Mouse (Mus musculus): ENCODE measurements around the gene Ly6g6e. TPM values are rescaled to one million over a fixed set of nuclear protein-coding genes. Genes with fewer than 3 reads are reported as not detected.

Gene Ly6g6e
- polyA plus RNA-seq, 1 experiment, result 1.2 TPM

DNA sequence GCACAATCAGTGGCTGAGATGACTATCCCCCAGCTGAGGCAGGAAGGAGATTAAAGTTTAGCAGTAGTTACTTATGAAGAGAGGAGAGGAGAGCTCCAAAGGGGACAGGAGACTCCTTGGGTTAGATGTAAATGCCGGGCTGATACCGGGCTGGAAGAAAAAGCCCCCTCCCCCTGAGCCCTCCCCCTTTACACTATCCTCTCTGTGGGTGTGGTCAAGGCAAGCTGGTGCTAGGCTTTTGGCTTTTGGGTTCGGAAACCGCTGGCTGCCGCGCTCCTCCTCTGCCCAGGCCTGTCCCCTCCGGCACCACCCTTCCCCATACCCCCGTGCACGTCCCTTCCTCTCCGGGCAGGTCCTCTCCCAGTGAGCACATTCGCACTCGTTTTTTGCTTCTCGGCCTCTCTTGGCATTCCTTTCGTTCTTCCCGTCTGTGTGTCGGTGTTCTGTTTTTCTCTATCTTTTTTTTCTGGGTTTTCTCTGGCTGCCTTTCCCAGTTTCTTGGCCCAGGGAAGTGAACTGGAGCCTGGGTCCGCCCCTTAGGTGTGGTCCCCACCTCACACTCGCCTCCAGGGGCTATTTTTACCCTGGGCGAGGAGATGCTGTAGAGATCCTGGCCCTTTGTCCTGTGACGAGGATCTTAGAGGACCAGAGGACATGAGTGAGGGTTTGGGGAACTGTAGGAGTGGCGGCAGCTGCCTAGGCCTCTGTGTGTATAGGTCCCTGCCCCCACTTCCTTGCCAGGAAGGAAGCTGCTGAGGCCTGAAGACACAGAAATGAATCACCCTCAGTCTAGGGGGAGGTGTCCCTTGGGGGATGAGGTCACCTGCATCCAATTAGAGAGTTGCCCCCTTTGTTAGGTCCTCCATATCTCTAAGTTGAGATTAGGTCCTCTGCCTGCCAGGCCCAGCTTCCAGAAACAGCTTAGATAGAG is 25.3 kb upstream of the Ly6g6e start:
- DNase-seq (ENCODE audit: low read depth), result peak; percentile 84

DNA sequence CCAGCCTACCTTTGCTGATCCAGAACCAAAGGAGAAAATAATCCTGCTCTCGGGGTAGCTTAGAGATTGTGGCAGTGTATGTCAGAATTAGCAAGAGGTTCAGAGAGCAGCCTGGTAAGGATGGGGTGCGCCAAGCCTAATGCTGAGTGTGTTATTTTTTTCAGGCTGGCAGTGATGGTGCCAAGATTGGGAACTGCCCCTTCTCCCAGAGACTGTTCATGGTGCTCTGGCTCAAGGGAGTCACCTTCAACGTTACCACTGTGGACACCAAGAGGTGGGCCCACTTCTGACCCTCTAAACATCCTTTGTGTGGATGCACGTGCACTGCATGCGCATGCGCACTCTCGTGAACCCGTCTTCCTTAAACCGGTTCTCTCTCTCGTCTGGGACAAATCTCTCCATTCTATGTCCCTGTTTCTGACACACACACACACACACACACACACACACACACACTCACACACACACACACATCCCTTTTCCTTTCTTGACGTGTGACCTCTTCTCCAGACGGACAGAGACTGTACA is 24.4 kb upstream of the Ly6g6e start:
- no peak for DNase-seq (ENCODE audit: low read depth)
- no peak for TF ChIP-seq POLR2A (IDR thresholded peaks at IDR 0.05; ENCODE audit: borderline replicate concordance, extremely low read depth, insufficient read depth, insufficient read length, poor library complexity, severe bottlenecking)

More for the DNA sequence above, 25.3 kb upstream of the Ly6g6e start:
- no peak for TF ChIP-seq POLR2A (IDR thresholded peaks at IDR 0.05; ENCODE audit: borderline replicate concordance, extremely low read depth, insufficient read depth, insufficient read length, poor library complexity, severe bottlenecking)
- no peak for TF ChIP-seq CTCF (IDR thresholded peaks at IDR 0.05; ENCODE audit: borderline replicate concordance, extremely low read depth, insufficient read depth, insufficient read length)

DNA sequence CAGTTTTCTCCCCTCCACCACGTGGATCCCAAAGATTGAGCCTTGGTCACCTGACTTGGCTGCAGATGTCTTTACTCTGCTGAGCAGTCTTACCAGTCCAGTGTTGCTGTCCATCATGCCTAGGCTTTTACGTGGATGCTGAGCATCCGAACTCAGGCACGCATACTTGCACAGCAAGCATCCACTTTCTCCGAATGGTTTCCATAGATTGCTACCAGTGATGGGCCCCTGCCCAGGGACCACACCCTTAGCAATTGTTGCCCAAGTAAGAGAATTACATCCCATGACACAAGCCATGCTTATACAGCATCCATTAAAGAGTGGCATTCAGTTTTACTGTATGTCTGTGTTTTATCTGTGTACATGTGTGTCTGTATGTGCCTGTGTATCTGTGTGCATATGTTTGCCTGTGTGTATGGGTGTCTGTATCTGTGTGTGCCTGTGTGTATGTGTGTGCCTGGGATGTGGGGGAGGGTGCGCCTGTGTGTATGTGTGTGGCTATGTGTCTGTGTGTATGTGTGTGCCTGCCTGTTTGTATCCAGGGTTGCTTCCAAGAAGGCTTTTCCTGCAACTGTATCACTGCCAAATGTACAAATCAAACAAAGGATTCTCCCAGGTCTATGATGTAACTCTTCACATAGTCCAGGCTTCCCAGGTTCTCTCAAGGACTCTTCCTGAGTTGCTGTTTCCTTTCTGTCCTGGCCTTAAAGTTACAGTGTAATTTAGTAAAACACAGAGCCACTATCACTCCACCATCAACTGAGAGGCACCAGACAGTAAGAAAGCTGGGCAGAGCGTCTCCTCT is 20.8 kb upstream of the Ly6g6e start:
- DNase-seq (ENCODE audit: low read depth), result no peak
- TF ChIP-seq POLR2A (IDR thresholded peaks at IDR 0.05; ENCODE audit: borderline replicate concordance, extremely low read depth, insufficient read depth, insufficient read length, poor library complexity, severe bottlenecking) (no peak), CTCF (IDR thresholded peaks at IDR 0.05; ENCODE audit: borderline replicate concordance, extremely low read depth, insufficient read depth, insufficient read length) (no peak)

- no peak for DNase-seq (ENCODE audit: low read depth)
- TF ChIP-seq CTCF (IDR thresholded peaks at IDR 0.05; ENCODE audit: borderline replicate concordance, extremely low read depth, insufficient read depth, insufficient read length) (no peak), POLR2A (IDR thresholded peaks at IDR 0.05; ENCODE audit: borderline replicate concordance, extremely low read depth, insufficient read depth, insufficient read length, poor library complexity, severe bottlenecking) (no peak)
Measured at GRCm38 (mm10) chr17:35057090-35057489, 19.6 kb upstream of the Ly6g6e start.

DNA sequence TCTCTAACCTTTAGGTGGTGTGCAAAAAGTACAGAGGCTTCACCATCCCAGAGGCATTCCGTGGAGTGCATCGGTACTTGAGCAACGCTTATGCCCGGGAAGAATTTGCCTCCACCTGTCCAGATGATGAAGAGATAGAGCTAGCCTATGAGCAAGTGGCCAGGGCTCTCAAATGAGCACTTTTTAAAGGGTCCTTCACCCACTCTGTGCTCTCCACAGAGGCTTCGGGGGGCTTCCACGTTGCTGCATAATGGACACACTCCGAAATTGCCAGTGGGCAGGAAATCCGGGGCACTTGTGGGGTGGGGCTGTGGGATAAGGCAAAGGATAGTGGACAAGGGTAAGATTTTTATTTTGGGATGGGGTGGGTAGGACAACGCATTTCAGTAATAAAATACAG is 18.4 kb upstream of the Ly6g6e start:
- no peak for TF ChIP-seq POLR2A (IDR thresholded peaks at IDR 0.05; ENCODE audit: borderline replicate concordance, extremely low read depth, insufficient read depth, insufficient read length, poor library complexity, severe bottlenecking)
- no peak for TF ChIP-seq CTCF (IDR thresholded peaks at IDR 0.05; ENCODE audit: borderline replicate concordance, extremely low read depth, insufficient read depth, insufficient read length)
- DNase-seq (ENCODE audit: low read depth), result no peak

DNA sequence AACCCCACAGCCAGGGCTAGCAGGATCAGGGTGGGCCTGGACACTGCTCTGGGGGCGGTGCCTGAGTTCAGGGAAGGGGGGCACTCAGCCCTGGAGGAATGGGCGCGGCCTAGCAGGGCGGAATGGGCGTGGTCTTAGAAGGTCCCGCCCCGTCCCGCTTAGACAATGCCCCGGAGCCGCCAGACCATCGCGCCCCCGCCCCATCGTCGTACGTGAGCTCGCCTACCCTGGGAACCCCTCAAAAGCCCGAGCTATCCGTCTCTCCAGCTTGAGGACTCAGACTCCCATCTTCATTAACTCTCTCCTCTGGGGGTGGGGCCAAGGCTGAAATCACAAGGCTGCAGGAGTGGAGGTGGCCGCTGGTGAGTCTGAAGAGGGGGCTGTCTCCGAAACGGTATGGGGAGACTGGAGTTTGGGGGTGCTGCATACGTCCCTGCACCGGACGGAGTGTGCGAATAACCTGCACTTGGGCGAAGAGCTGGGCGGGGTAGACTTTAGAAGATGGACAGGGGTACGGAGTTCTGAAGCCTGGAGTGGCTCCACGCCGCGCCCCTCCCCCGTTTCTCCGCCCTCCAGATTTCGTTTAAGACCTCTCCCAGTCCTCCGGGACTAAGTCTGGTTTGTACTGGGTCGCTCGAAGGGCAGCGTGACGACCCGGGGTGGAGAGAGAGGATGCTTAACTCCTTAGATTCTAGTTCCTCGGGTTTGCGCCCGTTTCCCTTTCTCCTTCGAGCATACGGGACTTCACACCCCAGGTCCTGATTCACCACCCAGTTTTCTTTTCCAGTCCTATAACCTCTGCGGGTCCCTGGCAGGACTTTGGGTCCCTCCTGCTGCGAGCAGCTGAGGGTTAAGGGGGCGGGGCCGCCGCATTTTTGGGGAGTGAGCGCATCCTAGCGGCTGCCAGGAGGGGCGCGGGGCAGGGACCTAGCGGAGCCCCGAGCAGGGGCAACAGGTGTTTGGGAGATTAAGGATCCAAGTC is 17.5 kb upstream of the Ly6g6e start, which contains the start of gene Ddah2:
Gene Ddah2, plus strand, starts transcription at position 125 of the 982 bp plus-strand sequence.
- peak; percentile 33; the same call in 1 of the 2 replicates for TF ChIP-seq POLR2A (IDR thresholded peaks at IDR 0.05; ENCODE audit: borderline replicate concordance, extremely low read depth, insufficient read depth, insufficient read length, poor library complexity, severe bottlenecking)
- peak; percentile 74 for TF ChIP-seq CTCF (IDR thresholded peaks at IDR 0.05; ENCODE audit: borderline replicate concordance, extremely low read depth, insufficient read depth, insufficient read length)
- DNase-seq (ENCODE audit: low read depth), result peak; percentile 97

GRCm38 (mm10) chr17:35060071-35060470 is 16.6 kb upstream of the Ly6g6e start:
- TF ChIP-seq POLR2A (IDR thresholded peaks at IDR 0.05; ENCODE audit: borderline replicate concordance, extremely low read depth, insufficient read depth, insufficient read length, poor library complexity, severe bottlenecking) (no peak), CTCF (IDR thresholded peaks at IDR 0.05; ENCODE audit: borderline replicate concordance, extremely low read depth, insufficient read depth, insufficient read length) (no peak)
- no peak for DNase-seq (ENCODE audit: low read depth)

- TF ChIP-seq POLR2A (IDR thresholded peaks at IDR 0.05; ENCODE audit: borderline replicate concordance, extremely low read depth, insufficient read depth, insufficient read length, poor library complexity, severe bottlenecking) (no peak), CTCF (IDR thresholded peaks at IDR 0.05; ENCODE audit: borderline replicate concordance, extremely low read depth, insufficient read depth, insufficient read length) (no peak)
- no peak for DNase-seq (ENCODE audit: low read depth)
Measured at GRCm38 (mm10) chr17:35060737-35061297, 15.9 kb upstream of the Ly6g6e start.

DNA sequence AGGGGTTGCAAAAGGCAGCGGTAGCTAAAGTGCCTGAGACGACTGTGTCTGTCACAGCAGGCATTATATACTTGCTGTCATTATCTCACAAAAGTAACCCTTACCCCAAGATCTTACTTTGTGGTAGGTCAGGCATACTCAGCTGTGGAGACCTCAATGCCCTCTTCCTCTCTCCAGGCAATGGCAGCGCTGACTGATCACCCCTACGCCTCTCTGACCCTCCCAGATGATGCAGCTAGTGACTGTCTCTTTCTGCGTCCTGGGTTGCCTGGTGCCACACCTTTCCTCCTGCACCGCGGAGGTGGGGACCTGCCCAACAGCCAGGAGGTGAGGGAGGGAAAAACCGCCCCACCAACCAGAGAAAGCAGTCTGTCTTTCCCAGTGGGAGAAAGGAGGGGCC is 15.4 kb upstream of the Ly6g6e start:
- no peak for DNase-seq (ENCODE audit: low read depth)

DNA sequence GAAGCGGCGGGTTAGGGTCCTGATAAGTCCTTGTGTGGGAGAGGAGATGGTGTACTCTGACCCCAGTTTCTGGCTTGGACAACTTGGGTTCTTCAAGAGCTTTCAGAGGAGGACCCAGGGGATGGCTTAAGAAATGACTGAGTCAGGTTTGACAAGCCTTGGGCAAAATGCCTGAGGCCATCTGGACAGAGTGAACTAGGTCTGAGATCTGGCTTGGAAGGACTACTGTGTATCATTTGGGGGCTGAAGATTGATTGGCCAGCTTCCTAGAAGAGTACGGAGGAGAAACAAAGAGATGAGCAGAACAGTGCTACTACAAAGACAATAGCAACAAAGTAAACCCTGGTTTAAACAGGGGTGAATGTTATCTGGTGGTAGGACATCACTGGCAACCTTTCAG is 13.2 kb upstream of the Ly6g6e start:
- TF ChIP-seq CTCF (IDR thresholded peaks at IDR 0.05; ENCODE audit: borderline replicate concordance, extremely low read depth, insufficient read depth, insufficient read length), result no peak
- no peak for DNase-seq (ENCODE audit: low read depth)

More for the DNA sequence above, 15.4 kb upstream of the Ly6g6e start:
- no peak for TF ChIP-seq CTCF (IDR thresholded peaks at IDR 0.05; ENCODE audit: borderline replicate concordance, extremely low read depth, insufficient read depth, insufficient read length)
- TF ChIP-seq POLR2A (IDR thresholded peaks at IDR 0.05; ENCODE audit: borderline replicate concordance, extremely low read depth, insufficient read depth, insufficient read length, poor library complexity, severe bottlenecking), result no peak

Measured in brain, embryonic 14.5 days (tissue).